Mouse (Mus musculus): Measurements from ENCODE around the gene Scrn3.

Gene Scrn3

GRCm38 (mm10) chr2:73313117-73313501, 708 bp downstream of the Scrn3 start:
- peak; percentile 28 to 60 for DNase-seq (ENCODE audit: low spot score in 2 of 2)

GRCm38 (mm10) chr2:73314311-73314710, 1.9 kb downstream of the Scrn3 start:
- no peak for DNase-seq (ENCODE audit: low spot score in 2 of 2)

DNA sequence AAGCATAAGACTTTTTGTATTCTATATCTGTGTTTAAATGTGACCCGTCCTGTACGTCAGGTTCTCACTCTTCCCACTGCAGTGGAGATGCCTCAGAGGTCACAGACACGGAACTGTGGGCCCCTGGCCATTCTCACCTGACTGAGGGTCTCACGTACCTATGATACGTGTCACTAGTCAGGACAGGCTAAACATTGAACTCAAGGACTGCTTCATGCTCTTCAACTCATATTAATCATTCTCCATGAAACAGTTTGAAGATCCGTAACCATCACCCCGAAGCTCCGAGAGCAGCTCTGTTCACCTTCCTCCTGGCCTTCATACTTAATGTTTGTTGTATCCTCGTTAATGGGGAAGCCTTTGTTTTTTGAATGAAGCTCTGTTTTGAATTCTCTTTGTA, 5.0 kb downstream of the Scrn3 start:
- DNase-seq (ENCODE audit: low spot score in 2 of 2) = no peak

DNA sequence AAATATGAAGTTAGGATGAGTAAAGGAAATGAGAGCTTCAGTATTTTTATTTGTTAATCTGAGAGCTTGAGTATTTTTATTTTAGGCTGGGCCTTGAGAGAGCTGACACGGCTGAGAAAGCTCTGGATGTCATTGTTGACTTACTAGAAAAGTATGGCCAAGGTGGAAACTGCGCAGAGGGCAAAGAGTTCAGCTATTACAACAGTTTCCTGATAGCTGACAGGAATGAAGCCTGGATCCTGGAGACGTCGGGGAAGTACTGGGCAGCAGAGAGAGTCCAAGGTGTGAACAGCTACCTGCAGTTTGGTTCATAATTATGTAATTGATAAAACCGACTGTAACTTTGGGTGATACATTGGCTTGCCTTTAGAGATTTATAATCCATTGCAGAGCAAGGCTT, 6.8 kb downstream of the Scrn3 start:
- DNase-seq (ENCODE audit: low spot score in 2 of 2) = no peak

- DNase-seq (ENCODE audit: low spot score in 2 of 2) = no peak
Measured at GRCm38 (mm10) chr2:73322991-73323390, 10.6 kb downstream of the Scrn3 start.

DNA sequence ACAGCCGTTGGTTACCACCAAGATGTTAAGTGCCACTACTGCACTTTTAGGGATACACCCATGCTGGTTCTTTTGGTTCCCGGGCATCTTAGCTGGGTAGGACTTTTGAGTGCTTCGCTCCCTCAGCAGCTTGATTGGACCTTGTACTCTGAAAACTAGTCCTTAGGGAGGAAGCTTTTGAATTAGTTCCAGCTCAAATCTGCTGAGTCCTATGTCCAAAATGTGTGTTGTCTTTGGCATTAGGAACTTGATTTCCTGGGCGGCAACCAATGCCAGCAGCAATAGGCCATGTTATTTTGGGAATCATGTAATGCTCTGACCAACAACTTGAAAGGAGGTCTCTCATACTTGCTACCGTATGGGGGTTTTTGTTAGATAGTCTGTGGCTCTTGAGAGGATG, 13.5 kb downstream of the Scrn3 start:
- peak in 1 of 2 experiments; percentile 8 for DNase-seq (ENCODE audit: low spot score in 2 of 2)

DNA sequence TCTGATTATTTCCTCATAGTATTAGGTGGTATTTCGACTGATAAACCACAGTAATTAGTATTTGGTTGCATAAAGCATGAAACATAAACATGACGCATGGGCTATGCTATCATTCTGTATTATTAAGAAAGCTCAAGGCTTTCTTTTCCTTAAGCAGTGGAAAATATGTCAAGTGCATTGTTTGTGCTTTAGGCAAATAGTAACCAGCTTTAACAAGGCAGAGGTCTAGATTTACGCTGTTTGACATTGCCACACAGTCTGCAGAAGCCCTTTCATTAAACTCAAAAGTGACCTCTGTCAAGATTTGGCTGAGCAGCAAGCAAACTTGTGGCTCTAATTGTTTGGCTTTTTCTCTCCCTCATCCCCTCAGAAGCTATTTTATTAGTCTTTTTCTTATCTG, 23.5 kb downstream of the Scrn3 start:
- DNase-seq (ENCODE audit: low spot score in 2 of 2) = no peak

DNA sequence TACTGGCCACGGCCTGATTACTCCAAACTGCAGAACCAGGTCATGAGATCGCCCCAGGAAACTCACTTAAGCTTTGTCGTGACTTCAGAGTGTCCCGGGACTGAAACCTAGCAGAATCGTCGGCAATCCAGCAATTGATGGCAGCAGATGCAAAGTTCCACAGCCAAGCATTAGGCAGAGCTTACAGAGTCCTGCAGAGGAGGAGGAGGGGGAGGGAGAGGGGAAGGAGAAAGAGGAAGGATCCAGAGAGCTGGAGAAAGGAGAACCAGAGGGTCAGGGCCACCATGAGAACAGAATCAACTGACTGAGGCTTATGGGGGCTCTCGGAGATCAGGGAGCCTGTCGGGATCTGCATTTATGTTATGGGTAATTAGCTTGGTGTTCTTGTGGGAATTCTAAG, 26.0 kb downstream of the Scrn3 start:
- no peak for DNase-seq (ENCODE audit: low spot score in 2 of 2)

DNA sequence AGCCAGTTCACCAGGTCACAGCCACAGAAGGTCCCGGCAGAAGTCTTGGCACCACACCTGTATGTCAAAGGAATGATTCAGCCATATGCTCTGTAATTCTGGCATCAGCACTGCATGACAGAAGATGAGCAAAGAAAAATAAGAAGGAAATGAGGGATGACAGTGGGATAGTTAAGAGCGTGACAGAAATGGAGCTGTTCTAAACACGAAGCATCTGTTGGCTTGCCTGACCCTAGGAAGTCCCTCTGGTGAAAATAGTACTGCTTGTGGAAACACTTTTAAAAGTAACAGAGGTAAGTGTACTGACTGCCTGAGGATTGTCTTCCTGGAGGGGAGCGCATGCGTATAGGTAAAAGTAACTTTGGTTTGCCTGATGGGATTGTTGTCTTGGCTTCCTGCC, 31.3 kb downstream of the Scrn3 start:
- DNase-seq (ENCODE audit: low spot score in 2 of 2) = no peak

- no peak for DNase-seq (ENCODE audit: low spot score in 2 of 2)
Measured at GRCm38 (mm10) chr2:73345204-73345603, 32.8 kb downstream of the Scrn3 start.

- no peak for DNase-seq (ENCODE audit: low spot score in 2 of 2)
Measured at GRCm38 (mm10) chr2:73346345-73347086, 34.1 kb downstream of the Scrn3 start.

DNA sequence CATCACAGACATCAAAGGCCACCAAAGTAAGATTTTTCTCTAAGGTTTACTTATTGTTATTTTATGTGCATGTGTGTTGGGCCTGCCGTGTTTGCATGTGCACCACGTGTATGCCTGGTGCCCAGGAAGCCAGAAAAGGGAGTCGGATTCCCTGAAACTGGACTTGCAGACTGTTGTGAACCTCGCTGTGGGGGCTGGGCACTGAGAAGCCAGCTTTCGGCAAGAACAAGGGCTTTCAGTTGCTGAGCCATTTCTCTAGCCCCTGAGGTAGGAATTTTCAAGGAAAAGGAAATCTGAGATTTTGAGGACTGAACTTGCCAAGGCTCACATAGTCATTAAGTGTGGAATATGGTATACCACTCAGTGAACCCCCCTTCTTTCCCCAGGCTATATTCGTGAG, 34.7 kb downstream of the Scrn3 start:
- DNase-seq (ENCODE audit: low spot score in 2 of 2) = no peak

DNA sequence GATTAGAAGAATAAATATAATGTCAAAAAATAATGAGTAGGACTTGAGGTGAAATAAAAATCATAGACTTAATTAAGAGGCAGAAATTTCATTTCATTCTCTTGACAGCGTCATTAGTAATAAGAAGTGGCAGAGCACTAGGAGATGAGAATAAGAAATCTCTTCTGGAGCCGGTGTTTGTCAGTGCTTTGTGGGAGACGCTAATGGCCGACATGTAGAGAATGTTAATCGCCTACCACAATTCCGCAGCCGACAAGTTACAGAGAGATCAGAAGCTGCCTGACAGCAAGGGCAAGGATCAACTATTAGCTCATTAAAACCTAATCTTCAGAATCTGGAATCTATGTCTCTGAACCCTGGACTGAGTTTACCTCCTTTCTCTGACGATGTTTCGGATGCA, 35.4 kb downstream of the Scrn3 start:
- no peak for DNase-seq (ENCODE audit: low spot score in 2 of 2)

- DNase-seq (ENCODE audit: low spot score in 2 of 2) = no peak
Measured at GRCm38 (mm10) chr2:73348221-73348620, 35.8 kb downstream of the Scrn3 start.

DNA sequence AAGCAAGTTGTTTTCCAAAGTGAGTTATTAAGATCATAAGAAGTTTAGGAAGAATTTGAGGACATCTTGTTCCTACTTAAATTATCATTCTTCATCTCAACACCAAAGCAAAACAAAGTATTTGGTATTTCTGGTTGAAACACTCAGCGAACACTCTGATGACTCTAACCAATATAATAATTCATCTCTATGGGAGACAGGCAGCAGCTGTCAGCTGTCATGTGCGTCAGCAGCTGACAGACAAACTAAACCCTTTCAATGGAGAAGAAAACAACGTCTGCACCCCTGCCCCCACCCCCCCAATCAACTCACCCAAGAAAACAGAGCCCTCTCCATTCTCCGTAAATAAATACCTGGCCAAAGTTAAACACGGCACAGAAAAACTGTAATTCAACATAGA, 39.1 kb downstream of the Scrn3 start:
- DNase-seq (ENCODE audit: low spot score in 2 of 2) = peak in 1 of 2 experiments; percentile 3

DNA sequence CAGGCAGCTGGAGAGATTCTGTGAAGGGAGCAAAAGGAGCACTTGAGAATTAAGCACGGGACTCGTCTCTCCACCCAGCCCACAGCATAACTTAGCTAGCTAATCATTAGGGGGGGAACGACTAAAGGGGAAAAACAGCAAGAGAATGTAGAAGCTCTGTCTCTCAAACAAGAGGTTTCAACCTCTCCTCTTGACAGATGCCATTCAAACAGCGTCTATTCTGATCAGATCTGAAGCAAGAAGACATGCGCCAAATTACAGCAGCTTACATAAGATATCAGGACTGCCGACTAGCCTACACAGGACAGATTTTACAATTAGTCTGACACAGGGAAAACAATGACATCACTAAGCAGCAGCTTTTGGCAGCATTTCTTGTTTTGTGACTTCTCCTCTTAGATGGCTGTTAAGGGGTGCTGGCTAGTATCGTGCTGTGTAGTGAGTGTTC, 39.5 kb downstream of the Scrn3 start:
- peak; percentile 50 to 51 for DNase-seq (ENCODE audit: low spot score in 2 of 2)

- DNase-seq (ENCODE audit: low spot score in 2 of 2) = no peak
Measured at GRCm38 (mm10) chr2:73357004-73357403, 44.6 kb downstream of the Scrn3 start.

DNA sequence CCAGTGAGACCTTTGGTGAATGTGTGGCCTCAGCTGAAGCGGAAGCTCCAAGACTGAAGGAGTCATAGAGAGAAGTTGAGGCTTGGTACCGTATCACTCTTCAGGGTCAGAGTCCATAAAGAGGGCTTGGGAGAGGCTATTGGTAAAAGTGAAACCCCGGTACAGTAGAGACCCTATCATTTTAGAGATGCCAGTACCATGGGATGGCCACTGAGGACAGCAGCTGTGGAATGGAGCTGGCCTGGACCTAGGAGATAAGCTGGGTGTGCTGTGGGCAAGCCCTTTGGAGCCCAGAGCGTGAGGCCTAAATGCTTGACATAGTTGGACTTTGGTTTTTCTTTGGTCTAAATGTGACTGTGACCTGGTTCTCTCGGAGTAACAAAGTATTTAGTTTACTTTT, 47.5 kb downstream of the Scrn3 start:
- no peak for DNase-seq (ENCODE audit: low spot score in 2 of 2)

GRCm38 (mm10) chr2:73360536-73360935, 48.1 kb downstream of the Scrn3 start:
- no peak for DNase-seq (ENCODE audit: low spot score in 2 of 2)

DNA sequence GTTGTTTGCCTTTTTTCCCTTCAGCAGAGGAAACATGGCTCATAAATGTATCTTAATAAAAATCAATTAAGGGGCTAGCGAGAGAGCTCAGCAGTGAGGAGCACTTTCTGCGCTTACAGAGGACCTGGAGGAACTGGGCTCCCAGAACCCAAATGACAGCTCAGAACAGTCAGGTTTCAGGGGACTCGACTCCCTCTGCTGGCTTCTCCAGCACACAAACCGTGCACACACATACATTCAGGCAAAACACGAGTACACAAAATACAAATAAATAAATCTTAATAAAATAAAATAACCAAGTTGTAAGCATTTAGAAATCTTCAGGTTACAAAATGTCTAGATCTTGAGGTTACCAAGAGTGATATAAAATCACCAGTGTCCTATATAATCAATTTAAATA, 51.0 kb downstream of the Scrn3 start:
- no peak for DNase-seq (ENCODE audit: low spot score in 2 of 2)

- DNase-seq (ENCODE audit: low spot score in 2 of 2) = peak in 1 of 2 experiments; percentile 8
Measured at GRCm38 (mm10) chr2:73371530-73372335, 59.3 kb downstream of the Scrn3 start.

DNA sequence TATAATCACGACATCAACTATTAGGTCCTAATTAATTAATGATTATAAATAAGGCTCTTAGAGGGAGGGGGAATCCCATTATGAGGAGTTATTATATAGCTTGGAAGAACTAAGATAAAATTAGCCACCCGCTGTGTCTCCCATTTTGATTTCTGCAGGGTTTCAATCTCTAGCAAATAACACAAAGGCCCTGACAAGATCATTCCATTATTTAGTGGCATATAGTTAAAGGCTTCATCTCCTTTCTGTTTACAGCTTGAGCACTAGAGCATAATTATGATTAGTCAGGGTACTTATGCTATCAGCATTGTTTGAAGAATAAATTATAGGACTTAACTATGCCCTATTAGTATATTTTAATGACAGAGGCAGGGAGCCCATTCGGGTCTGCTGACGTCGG, 65.9 kb downstream of the Scrn3 start:
- DNase-seq (ENCODE audit: low spot score in 2 of 2) = no peak

GRCm38 (mm10) chr2:73379656-73380055, 67.3 kb downstream of the Scrn3 start:
- no peak for DNase-seq (ENCODE audit: low spot score in 2 of 2)
